Mouse (Mus musculus): Measurements from ENCODE around the gene Tmed2.

GRCm38 (mm10) chr5:124492618-124493017 lies 47.9 kb upstream of the Tmed2 start:
- no peak for TF ChIP-seq POLR2A (IDR thresholded peaks at IDR 0.05; ENCODE audit: insufficient read depth, low read length)
- no peak for TF ChIP-seq EP300 (IDR thresholded peaks at IDR 0.05; ENCODE audit: insufficient read depth, low read depth, low read length)
- TF ChIP-seq CTCF (IDR thresholded peaks at IDR 0.05; ENCODE audit: low read depth, low read length), result no peak

Measured in ES-Bruce4 (cell line).